Mouse (Mus musculus) stomach, postnatal 0 days (tissue): ENCODE measurements around the gene Ano1.

Source experiments
- CTCF ChIP-seq: IDR thresholded peaks from 2 replicates; pipeline ENCODE4 v1.5.1; 2016; ENCODE audit warnings: antibody characterized with exemption, low read depth, mild to moderate bottlenecking, moderate library complexity
- EP300 ChIP-seq: optimal IDR thresholded peaks from 2 replicates; pipeline ENCODE3; 2016; ENCODE audit warnings: antibody characterized with exemption

DNA sequence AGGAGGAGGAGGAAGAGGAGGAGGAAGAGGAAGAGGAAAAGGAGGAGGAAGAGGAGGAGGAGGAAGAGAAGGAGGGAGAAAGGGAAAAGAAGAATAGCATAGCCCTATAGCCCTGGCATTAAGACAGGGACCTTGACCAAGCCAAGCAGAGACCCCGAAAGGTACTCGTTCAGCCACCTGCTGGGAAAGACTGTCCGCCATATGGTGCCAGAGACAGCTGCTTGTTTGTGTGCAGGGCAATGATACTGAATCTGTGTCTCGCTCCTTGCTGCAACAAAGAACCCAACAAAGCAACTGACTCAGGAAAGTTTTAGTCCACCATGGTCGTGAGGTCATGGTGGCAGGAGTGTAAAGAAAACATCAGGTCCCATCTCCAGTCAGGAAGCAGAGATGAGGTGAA lies 34.0 kb downstream of the Ano1 start:
- no peak for TF ChIP-seq CTCF
- TF ChIP-seq EP300: no peak
